Mouse (Mus musculus): ENCODE measurements around the gene Uri1.

GRCm38 (mm10) chr7:37922999-37923398 is 100.4 kb downstream of the Uri1 start:
- no peak for TF ChIP-seq CTCF (IDR thresholded peaks at IDR 0.05; ENCODE audit: low read depth, low read length)
- no peak for TF ChIP-seq POLR2A (IDR thresholded peaks at IDR 0.05; ENCODE audit: borderline replicate concordance, low read depth, low read length)

All from bone marrow macrophage, adult 2 months (primary cell).